Mouse (Mus musculus): ENCODE results near the gene Robo1.

The Robo1 gene

DNA sequence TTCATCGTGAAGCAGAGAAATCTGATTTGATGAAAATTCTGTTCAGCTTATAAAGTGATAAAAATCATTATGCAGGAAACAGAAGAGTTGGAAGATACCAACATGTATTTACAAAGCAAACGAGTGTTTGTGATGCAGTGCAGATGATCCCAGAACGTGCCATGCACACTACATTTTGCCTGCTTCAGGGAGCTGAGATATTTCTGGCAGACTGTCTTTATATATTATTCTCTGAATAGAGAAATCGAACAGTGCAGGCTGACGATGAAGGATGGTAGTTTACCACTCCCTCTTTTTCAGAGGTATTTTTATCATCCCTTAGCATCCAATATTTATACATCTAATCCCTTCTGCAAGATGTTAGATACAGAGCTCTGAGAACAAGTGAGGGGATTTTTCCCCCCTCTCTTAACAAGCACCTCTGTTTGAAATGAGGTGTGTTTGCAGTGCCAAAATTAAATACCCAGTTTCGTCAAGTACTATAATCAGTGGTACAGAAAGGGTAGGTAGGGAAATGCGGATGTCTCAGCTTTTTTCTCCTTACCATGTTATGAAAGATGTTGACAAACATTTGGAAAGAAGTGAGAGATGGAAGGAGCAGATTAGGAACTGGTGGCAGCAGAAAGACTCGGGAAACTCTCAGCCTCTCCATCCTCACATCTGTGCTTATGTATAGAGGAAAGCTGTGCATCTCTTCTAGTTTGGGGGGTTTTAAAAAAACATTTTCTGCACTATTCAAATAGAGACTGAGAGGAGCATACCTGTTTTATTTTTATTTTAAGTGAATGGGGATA is at the start of gene Robo1:
Robo1 (plus strand) TSS at position 770 of the 794 bp plus-strand sequence.
- DNase-seq, result no peak

DNA sequence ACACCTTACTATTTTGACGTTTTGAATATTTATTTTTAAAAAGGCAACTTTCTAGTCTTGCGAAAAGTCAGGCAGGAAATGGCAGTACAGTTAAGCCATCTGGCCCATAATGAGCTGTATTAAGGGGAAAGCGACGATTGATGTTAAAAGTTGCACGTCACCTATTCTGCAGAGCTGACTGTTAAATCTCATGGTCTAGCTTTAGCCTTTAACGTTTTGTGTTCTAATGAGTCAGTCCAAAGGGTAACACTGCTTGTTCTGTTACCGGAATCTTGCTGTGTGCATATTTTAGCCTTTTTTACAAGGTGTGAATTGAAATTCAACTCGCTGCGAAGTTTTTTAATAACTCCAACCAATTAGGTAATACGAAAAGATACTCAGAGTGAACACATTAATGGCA is 40.3 kb upstream of the Robo1 start:
- DNase-seq, result no peak

GRCm38 (mm10) chr16:72276390-72277074 is 31.6 kb upstream of the Robo1 start:
- no peak for DNase-seq

DNA sequence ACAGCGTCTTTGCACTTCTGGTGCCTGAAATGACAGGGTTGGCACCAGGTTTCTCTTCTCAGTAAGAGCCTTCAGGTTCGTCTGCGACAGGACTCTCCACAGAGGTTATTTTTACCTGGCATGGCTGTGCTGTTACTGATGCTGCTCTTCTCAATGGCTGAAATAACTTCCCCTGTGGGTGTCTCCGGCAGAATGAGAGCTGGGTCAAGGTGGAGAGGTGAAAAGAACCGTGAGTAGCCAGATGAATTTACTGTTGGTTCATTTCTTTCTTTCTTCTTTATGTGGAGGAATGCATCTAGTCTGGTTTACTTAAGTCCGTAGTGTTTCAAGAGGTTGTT is 194 bp downstream of the Robo1 start:
- DNase-seq, result no peak

DNA sequence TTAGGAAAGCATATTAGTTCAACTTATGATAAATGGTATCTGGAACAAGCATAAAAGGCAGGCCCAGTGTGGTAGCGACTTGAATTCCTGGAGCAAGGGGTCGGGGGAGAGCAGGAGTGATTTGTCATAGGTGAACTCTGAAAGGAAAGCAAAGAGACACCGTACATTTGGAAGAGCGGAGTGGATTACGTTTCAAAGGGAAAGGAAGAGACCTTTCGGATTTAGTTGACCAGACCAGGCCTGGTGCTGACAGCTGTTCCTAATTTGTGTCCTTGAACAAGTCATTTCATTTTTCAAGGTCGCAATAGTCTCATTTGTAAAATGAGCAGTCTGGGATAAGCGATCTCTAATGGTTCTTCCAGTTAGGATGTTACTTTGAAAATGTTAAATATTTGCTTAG is 19.2 kb downstream of the Robo1 start:
- DNase-seq, result no peak

- DNase-seq, result no peak
Measured at GRCm38 (mm10) chr16:72328579-72328978, 20.5 kb downstream of the Robo1 start.

DNA sequence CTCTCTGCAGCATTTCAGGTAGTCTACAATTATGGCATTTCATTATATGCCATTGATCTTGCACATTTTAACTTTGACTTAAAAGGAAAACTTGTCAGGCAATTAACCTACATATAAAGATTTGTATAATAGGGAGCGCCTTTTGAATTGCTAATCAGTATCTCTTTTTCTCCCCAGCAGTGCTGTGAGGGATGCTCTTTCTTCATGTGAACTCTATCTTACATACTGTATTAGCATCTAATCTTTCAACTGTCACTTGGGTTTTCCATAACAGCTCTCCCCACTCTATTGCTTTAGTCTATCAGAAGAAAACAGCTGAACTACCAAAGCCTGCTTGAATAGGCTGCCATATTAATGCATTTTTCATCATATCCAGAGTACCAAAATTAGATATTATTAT is 29.7 kb downstream of the Robo1 start:
- no peak for DNase-seq

GRCm38 (mm10) chr16:72350422-72350821 is 42.3 kb downstream of the Robo1 start:
- no peak for DNase-seq

DNA sequence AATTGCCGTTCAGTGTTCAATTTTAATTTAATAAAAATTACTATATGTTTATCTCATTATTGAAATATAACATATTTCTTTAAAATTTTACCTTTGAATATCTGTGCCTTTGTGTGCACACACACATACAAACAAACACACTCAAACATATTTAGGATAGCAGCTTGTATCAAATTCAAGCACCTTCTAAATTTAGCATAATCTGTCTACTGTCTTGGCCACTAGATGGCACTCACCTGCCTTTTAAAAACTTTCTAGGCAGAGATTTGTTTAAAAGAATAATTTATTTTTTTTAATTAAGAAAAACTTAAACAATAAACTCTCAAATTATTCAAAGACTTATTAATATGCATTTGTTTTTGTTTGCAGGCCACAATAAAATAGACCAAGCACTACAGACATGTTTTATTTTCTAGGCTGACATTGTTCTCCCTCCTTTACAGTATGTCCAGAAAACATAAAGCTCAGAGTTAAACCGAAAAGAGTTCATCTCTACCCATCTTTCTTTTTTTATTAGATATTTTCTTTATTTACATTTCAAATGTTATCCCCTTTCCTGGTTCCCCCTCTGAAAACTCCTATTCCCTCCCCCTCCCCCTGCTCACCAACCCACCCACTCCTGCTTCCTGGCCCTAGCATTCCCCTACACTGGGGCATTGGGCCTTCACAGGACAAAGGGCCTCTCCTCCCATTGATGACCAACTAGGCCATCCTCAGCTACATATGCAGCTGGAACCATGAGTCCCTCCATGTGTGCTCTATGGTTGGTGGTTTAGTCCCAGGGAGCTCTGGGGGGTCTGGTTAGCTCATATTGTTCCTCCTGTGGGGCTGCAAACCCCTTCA is 48.6 kb downstream of the Robo1 start:
- peak in 1 of 2 experiments; percentile 3 for DNase-seq

GRCm38 (mm10) chr16:72376896-72377295 is 68.8 kb downstream of the Robo1 start:
- no peak for DNase-seq

GRCm38 (mm10) chr16:72381819-72382218 is 73.7 kb downstream of the Robo1 start:
- no peak for DNase-seq

GRCm38 (mm10) chr16:72383566-72383965 is 75.5 kb downstream of the Robo1 start:
- no peak for DNase-seq

GRCm38 (mm10) chr16:72393512-72393911 is 85.4 kb downstream of the Robo1 start:
- DNase-seq, result no peak

- DNase-seq, result no peak
Measured at GRCm38 (mm10) chr16:72398811-72399210, 90.7 kb downstream of the Robo1 start.

DNA sequence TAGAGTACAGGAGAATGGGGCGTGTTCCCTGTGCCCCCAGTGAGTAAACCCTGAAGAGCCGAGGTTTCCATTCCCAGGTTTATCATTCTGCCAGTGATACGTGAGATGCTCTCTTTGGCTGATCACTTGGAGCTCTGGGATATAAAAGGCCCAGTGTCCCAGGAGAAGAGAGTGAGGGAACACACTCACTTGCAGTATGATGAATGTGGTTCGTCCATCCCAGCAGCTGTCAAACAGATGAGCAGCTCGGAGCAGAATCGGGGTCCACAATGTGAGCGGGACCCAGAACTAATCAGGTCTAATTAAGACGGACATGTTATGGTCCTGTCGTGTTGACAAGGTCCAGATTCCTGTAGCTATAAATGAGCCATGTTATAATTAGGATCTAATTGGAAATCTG is 94.3 kb downstream of the Robo1 start:
- no peak for DNase-seq

DNA sequence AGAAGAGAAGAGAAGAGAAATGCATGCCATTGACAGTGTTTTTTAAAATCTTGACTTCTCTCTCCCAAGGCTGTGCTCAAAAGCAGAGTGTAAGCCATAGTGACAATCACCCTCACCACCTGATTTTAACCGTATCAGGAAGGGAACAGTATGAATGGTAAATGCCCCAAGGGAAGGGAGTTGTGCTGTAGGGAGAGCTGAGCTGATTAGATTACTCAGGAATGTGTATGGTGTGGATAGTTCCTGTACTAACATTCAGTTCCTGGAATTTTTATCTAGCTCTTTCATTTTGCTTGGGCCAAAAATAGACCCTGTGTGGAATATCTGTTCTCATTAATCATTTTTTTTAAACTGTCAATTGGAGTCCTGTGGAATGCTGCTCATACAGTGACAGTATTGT is 101.7 kb downstream of the Robo1 start:
- DNase-seq, result no peak

DNA sequence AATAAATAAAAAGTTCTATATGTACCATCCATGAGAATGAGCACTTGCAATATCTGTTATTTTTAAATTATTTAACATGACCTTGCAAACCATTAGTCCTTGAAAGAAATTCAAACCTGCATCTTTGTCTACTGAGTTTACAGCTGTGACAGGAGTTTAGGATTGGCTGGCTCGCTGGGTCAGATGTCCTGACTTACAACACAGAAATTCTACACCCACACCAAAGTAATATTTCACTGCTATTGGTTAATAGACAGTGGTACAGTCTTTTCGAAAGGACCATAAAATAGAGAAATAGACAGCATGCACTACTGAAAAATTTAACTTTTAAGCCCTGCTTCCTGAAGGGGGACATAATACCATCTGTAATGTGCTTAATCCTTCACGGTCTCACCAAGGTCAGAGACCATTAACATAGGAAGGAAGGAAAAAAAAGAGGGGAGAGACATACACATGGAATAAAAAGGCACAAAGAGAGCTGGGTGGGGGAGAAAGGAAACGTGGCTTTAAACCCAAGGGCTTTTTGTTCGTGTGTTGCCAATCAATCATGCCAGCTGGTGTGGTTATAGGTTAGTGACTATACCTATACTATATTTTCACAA is 103.7 kb downstream of the Robo1 start:
- DNase-seq, result no peak

DNA sequence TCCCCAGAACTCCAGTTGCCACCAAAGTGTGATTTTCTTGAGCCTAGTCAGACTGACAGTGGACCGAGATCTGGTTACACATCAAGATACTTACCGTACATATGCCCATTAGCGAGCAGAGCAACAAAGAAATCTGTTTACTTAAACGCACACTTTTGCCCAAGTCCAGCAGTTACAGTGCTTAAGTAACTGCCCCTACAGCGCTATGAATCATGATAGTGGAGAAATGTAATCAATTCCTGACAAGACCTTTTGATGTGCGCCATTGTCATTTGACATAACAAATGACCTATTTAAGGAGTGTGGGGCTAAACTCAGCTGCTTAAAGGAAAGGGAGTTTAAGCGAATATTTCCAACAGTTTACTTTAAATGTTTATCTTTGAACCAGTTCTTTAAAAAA is 104.8 kb downstream of the Robo1 start:
- no peak for DNase-seq

- no peak for DNase-seq
Measured at GRCm38 (mm10) chr16:72419328-72420066, 111.4 kb downstream of the Robo1 start.

- DNase-seq, result no peak
Measured at GRCm38 (mm10) chr16:72422426-72422825, 114.3 kb downstream of the Robo1 start.

- no peak for DNase-seq
Measured at GRCm38 (mm10) chr16:72434396-72434795, 126.3 kb downstream of the Robo1 start.

- no peak for DNase-seq
Measured at GRCm38 (mm10) chr16:72444428-72445135, 136.5 kb downstream of the Robo1 start.

All from cerebellum, adult 18-20 months (tissue).